Mouse (Mus musculus) intestine, postnatal 0 days (tissue): ENCODE data around the gene Syn3. TPM values are rescaled to one million over a fixed set of nuclear protein-coding genes. Genes with fewer than 3 reads are reported as not detected.
"Not testable (repeated sequence)": the region's sequence is repeated elsewhere in the genome, so short reads cannot be mapped to it uniquely, and the experiment has no call there.

ENCODE experiments used
- ATAC-seq: fragments of 200-750 bp; cut with Nextera tagmentation; 2 replicates; pipeline ENCODE4 v1.8.0; 2017; ENCODE audit warnings: mild to moderate bottlenecking, moderate TSS enrichment, moderate library complexity
- H3K27ac ChIP-seq: fragments of 300-500 bp; sonication (generic); 2 replicates; pipeline ENCODE4 v1.5.1; 2014; ENCODE audit warnings: mild to moderate bottlenecking, low read depth, low read length, moderate library complexity
- H3K27me3 ChIP-seq: fragments of 300-500 bp; sonication (generic); replicated peaks from 2 replicates; pipeline ENCODE4 v1.6.1; 2014; ENCODE audit warnings: low read length, mixed read lengths; ENCODE audit not compliant: control insufficient read depth, insufficient read depth
- H3K36me3 ChIP-seq: fragments of 300-500 bp; sonication (generic); 2 replicates; pipeline ENCODE4 v1.6.1; 2014; ENCODE audit warnings: mild to moderate bottlenecking, moderate library complexity; ENCODE audit not compliant: control insufficient read depth, insufficient read depth
- H3K4me1 ChIP-seq: fragments of 300-500 bp; sonication (generic); replicated peaks from 2 replicates; pipeline ENCODE4 v1.6.1; 2014; ENCODE audit warnings: antibody characterized with exemption, low read length, mixed read lengths; ENCODE audit not compliant: control insufficient read depth, insufficient read depth
- H3K4me2 ChIP-seq: fragments of 300-500 bp; sonication (generic); replicated peaks from 2 replicates; pipeline ENCODE4 v1.6.1; 2014; ENCODE audit warnings: low read depth, mild to moderate bottlenecking, moderate library complexity
- H3K4me3 ChIP-seq: fragments of 300-500 bp; sonication (generic); 2 replicates; pipeline ENCODE4 v1.5.1; 2014; ENCODE audit warnings: low read depth, low read length
- H3K9ac ChIP-seq: fragments of 300-500 bp; sonication (generic); 2 replicates; pipeline ENCODE4 v1.6.1; 2014; ENCODE audit warnings: mild to moderate bottlenecking, low read depth, low read length
- H3K9me3 ChIP-seq: fragments of 300-500 bp; sonication (generic); 2 replicates; pipeline ENCODE4 v1.6.1; 2016; ENCODE audit warnings: mixed run types; ENCODE audit not compliant: control insufficient read depth
- CTCF ChIP-seq: sonication (generic); IDR thresholded peaks from 2 replicates; pipeline ENCODE4 v1.5.1; 2016; ENCODE audit warnings: low read depth, mild to moderate bottlenecking, control low read depth, antibody characterized with exemption, moderate library complexity
- WGBS: fragments of 180-500 bp; shearing (Covaris S2); extraction: QIAGEN DNeasy Blood & Tissue Kit; methylation state at CpG from one replicate; pipeline ENCODE4 v1.1.7; 2014; 5-methylcytosine and 5-hydroxymethylcytosine counted together
- polyA plus RNA-seq: library from polyadenylated mRNA; unstranded; fragments of >200 nt; fragmentation: Nextera tagmentation; extraction: Ambion mirVana; gene quantifications from 2 replicates; pipeline ENCODE4 v1.2.1, GENCODE M21; 2015

The Syn3 gene
- polyA plus RNA-seq: 1.1 and 1.2 TPM in 2 replicates

DNA sequence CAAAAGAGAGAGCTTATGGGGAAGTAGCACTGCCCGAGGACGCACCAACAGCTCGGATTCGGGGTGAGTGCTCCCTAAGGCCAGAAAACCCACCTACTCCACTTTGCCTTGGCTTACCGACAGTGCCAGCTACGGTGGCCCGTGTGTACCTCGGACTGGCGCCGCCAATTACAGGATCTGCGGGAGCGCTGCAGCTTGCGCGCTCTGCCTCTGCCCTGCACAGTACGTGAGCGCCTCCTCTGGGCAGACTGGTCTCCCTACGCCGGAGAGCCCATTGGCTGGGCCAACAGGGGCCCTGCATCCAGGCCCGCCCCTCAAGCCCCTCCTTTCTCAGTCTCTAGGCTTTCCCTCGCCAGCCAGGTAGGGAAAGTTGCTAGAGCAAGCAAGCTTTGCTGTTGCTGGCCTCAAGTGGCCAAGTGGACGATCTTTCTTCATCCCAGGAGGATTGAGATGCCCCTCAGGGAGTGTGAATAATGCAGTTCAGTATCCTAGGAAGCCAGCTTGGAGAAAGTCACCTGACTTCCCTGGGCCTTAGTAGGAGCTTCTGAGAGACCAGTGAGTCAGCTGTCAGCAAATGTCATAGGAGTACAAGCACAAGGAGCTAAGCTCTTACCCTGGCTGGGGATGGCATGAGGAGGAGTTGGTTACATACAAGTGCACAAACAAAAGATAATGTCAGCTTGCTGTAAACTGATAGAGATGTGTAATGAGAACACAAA lies at the start of gene Syn3:
TSS of gene Syn3 (minus strand) at position 224 of the 719 bp plus-strand sequence.
- H3K4me1 ChIP-seq: no peaks in the 10 kb centered on the region
- H3K4me3 ChIP-seq: peak within 1 kb of the TSS; percentile 50
- TF ChIP-seq CTCF: peak; percentile 99
- peak within 1 kb of the TSS; percentile 58 for H3K9ac ChIP-seq
- under 1% methylated on average over 21 of the region's 21 CpGs for WGBS
- H3K9me3 ChIP-seq: no peaks in the 10 kb centered on the region
- H3K27me3 ChIP-seq: no peaks in the 10 kb centered on the region
- peak within 1 kb of the TSS; percentile 74 for H3K4me2 ChIP-seq
- no peaks in the 10 kb centered on the region for H3K36me3 ChIP-seq
- peak within 1 kb of the TSS; percentile 36 for H3K27ac ChIP-seq
- peak; percentile 99 for ATAC-seq

DNA sequence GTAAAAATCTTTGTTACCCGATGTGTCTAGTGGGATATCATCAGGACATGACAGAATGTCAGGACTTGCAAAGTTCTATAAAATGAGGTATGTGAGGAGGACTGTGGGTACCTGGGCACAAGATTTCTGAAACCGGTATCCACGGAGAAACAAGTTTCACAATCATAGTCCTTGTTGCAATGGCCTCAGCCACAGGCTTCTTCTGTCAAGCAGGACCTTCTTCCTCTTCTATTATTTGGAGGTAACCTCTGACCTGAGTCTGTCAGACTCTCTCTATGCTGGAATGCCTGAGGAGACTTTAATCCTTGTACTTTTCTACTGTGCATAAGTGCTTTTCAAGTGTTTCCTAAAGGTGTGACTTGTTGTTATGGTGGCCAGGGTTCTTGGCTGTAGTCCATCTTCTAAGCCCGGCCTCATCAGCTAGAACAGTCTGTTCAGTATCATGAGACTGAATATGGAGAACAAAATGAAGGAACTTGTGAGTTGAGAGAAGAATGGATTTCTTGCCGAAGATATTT lies 27.7 kb upstream of the Syn3 start:
- not testable (repeated sequence) for H3K27me3 ChIP-seq, H3K4me2 ChIP-seq, H3K9ac ChIP-seq, H3K36me3 ChIP-seq, ATAC-seq, H3K4me1 ChIP-seq, H3K4me3 ChIP-seq, H3K27ac ChIP-seq, H3K9me3 ChIP-seq
- 75% methylated on average over 2 of the region's 5 CpGs for WGBS

DNA sequence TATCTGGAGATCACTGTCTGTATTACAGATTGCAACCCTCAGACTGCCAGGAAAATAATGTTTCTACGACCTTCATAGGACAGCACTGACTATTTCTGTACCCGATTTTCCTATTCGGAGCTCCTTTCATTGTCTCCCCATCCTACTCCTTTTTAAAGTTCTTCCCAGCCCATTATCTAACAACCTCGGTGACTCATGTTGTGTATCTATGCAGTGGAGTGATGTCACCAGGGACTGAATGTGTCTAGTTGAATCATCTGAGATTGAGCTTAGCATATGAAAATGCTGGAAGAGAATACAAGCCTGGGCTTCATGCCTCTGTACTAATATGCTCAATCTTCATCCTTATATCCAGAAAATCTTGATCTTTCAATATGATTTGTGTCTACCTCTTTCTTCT lies 15.1 kb upstream of the Syn3 start:
- ATAC-seq: no peak
- Histone ChIP-seq H3K27ac (no peak overlapping the region), H3K27me3 (no peaks in the 10 kb centered on the region), H3K4me1 (no peaks in the 10 kb centered on the region), H3K36me3 (no peaks in the 10 kb centered on the region), H3K9ac (no peak overlapping the region), H3K4me2 (no peak overlapping the region), H3K9me3 (peaks cover 4% of the 10 kb centered on the region; the same call in 1 of the 2 replicates), H3K4me3 (no peak overlapping the region)
- TF ChIP-seq CTCF: no peak
- whole genome bisulfite sequencing: 86% methylated on average over 4 of the region's 4 CpGs

DNA sequence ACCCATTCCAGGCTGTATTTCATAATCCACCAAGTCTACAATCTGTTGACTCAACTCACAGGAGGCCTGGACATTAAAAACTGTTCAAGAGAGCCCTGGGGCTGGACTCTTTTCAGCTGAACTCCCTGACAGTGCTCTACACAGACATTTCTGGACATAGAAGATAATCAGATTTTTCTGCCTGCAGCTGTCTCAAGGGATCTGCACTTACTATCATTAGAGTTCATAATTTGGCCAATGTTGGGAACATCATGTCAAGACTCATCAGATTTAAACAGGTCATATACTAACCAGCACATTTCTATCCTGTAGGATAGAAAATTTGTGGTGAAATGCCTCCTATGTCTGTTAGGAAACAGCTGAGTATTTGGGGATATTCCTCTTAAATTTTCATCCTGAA lies 12.2 kb upstream of the Syn3 start:
- Histone ChIP-seq H3K4me1 (no peaks in the 10 kb centered on the region), H3K9ac (no peak overlapping the region), H3K27me3 (no peaks in the 10 kb centered on the region), H3K27ac (no peak overlapping the region), H3K9me3 (peaks cover 4% of the 10 kb centered on the region; the same call in 1 of the 2 replicates), H3K36me3 (no peaks in the 10 kb centered on the region), H3K4me3 (no peak overlapping the region), H3K4me2 (no peak overlapping the region)
- no peak for ATAC-seq
- no peak for TF ChIP-seq CTCF

DNA sequence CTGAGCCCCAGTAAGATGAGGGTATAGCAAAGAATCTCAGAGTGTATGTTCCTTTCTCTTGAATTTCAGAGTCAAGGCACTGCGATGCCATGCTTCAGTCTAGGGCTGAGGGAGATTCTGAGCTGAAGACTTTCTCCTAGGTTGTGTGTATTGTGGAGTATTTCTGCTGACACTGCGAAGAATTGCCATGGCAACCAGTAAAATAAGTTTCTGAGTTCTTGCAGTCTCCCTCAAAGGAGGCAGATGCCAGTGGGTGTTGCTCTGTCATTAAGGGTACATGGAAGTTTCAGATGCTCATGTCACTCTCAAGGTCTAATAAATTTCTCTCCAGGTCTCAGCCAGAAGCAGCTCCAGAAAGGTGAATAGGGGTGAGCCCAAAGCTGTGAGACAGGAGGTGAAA lies 3.4 kb upstream of the Syn3 start:
- no peaks in the 10 kb centered on the region for H3K4me1 ChIP-seq
- no peak overlapping the region for H3K4me2 ChIP-seq
- H3K9ac ChIP-seq: no peak overlapping the region
- WGBS: 84% methylated on average over 2 of the region's 2 CpGs
- H3K36me3 ChIP-seq: no peaks in the 10 kb centered on the region
- H3K9me3 ChIP-seq: no peaks in the 10 kb centered on the region
- TF ChIP-seq CTCF: no peak
- H3K27ac ChIP-seq: no peak overlapping the region
- ATAC-seq: no peak
- H3K27me3 ChIP-seq: no peaks in the 10 kb centered on the region
- no peak overlapping the region for H3K4me3 ChIP-seq

DNA sequence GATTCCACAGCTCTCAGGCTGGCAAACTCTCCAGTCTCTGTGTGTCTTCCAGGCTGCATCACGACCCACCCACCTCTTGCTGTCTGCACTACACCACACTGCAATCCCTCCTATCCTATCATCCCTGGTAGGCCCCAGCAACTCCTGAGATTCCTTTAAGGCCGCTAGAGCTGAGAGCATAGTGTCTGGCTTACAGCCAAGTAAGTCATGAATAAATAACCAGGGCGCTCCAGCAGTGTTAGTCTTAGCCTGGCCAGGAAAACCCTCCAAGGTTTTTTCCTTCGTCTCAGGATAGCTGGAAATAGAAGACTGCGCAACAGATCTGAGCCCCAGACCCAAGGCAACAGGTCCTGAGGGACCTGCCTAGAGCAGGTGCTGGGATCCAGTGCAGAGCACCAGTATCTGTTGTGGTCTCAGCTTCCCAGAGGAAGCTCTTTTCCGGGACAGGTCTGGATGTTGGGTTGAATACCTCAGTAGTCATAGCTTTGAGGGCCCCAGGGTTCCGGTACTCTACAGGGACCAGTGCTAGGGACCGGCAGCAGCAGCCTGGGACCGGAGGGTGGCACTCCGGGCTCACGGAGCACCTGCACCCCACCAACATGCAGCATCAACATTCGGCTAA lies 534 bp downstream of the Syn3 start:
- peak; percentile 71 for ATAC-seq
- Histone ChIP-seq H3K27ac (peak overlapping the region; percentile 36), H3K27me3 (no peaks in the 10 kb centered on the region), H3K36me3 (no peaks in the 10 kb centered on the region), H3K9me3 (no peaks in the 10 kb centered on the region), H3K4me1 (no peaks in the 10 kb centered on the region), H3K4me2 (peak overlapping the region; percentile 74), H3K9ac (peak overlapping the region; percentile 58), H3K4me3 (peak overlapping the region; percentile 50)
- TF ChIP-seq CTCF: no peak
- 2% methylated on average over 12 of the region's 12 CpGs for WGBS
